Mouse (Mus musculus) gastrocnemius, adult 2 months (tissue): Measurements from ENCODE around the gene Habp4. TPM values are rescaled to one million over a fixed set of nuclear protein-coding genes. Genes with fewer than 3 reads are reported as not detected.

Experiments used
- DNase-seq: peaks from one replicate; pipeline ENCODE4 v3.0.0; 2022
- H3K27ac ChIP-seq: fragments of 200-600 bp; 2 replicates; pipeline ENCODE4 v1.8.1; 2022; ENCODE audit warnings: mild to moderate bottlenecking
- H3K4me3 ChIP-seq: fragments of 200-600 bp; 2 replicates; pipeline ENCODE4 v1.8.1; 2022; ENCODE audit warnings: mild to moderate bottlenecking, moderate library complexity
- CTCF ChIP-seq: fragments of 200-600 bp; IDR thresholded peaks from 2 replicates; pipeline ENCODE4 v1.8.1; 2022; ENCODE audit warnings: antibody characterized with exemption, mild to moderate bottlenecking, moderate library complexity
- intact Hi-C: fragments of 180-260 bp; cut with DNase I; formaldehyde crosslinking; loops from one replicate; pipeline ENCODE4 v1.15.1; 2025
- total RNA-seq, 2 experiments: library from RNA; stranded (reverse); gene quantifications; 2 replicates each; pipeline ENCODE4 v1.2.3; 2021

The Habp4 gene
- total RNA-seq, 2 experiments from 2014 or later = 22.2 to 24.8 TPM

DNA sequence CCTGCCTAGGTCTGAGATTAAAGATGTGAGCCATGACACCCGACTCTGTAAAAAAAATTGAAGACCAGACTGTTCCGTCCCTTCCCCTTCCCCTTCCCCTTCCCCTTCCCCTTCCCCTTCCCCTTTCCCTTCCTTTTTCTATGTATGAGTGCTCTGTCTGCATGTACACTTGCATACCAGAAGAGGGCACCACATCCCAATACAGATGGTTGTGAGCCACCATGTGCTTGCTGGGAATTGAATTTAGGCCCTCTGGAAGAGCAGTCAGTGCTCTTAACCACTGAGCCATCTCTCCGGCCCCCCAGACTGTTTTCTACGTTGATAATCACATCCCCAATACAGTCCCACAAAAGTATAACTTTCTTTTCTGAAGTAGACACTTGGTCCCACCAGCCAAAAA lies 18.7 kb downstream of the Habp4 start:
- TF ChIP-seq CTCF = 0 out of 2 replicates have a peak, but pooled peaks have one; percentile 9
- Histone ChIP-seq H3K4me3 (no peak overlapping the region), H3K27ac (no peak overlapping the region)
- intact Hi-C loops = loop anchor here (5.0 kb wide), 1 partner anchor 127 kb away; no protein-coding TSS in a partner anchor
- no peak for DNase-seq

DNA sequence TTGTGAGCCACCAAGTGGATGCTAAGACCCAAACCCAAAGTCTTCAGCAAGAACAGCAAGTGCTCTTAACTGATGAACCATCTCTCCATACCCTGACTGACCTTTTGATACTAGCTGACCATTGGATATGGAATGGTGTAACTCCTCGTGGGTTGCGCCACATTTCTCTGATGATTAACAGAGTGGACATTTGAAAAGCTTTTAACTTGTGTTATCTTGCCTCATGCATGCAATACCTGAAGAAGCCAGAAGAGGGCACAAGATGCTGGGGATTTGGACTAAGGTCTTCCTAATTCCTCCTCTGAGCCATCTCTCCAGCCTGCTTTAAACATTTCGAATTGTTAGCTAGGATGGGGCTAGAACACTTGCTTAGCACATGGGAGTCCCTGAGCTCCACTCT lies 19.3 kb downstream of the Habp4 start:
- no peak overlapping the region for H3K4me3 ChIP-seq
- peak; percentile 77 for TF ChIP-seq CTCF
- peak; percentile 49 for DNase-seq
- intact Hi-C loops = loop anchor here (5.0 kb wide), 1 partner anchor 126 kb away; no protein-coding TSS in a partner anchor
- H3K27ac ChIP-seq = no peak overlapping the region

DNA sequence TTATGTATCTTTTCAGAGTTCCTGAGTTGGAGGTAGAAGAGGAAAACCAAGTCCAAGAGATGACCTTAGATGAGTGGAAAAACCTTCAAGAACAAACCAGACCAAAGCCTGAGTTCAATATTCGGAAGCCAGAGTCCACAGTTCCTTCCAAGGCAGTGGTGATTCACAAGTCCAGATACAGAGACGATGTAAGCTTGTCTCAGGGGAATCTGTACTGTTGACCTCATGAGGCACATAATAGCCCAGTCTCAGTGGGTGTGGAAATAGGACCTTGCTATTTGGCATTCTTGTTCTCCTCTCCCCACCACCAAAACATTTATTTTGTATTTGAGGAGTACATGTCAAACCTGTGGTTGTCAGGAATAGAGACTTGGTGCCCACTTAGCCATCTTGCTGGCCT lies 20.5 kb downstream of the Habp4 start:
- TF ChIP-seq CTCF = no peak
- H3K27ac ChIP-seq = no peak overlapping the region
- intact Hi-C loops = loop anchor here (5.0 kb wide), 1 partner anchor 125 kb away; no protein-coding TSS in a partner anchor
- no peak overlapping the region for H3K4me3 ChIP-seq
- DNase-seq = no peak

DNA sequence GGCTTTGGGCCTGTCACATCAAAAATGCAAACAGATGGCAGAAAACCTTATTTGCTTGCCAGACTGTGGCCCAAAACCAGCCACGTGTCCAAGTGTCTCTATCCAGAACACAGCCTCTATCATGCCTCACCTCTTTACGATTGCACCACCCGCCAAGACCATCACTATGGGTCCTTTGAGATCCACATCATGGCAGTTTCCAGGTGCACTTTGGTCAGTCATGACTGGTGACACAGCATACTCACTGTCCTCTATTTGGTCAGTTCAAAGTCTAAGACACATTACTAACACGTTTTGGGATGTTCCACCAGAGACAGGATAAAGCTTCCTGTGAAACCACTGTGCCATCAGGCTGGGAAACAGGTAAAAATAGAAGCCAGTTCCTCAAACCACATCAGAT lies 22.0 kb downstream of the Habp4 start:
- Histone ChIP-seq H3K27ac (no peak overlapping the region), H3K4me3 (no peak overlapping the region)
- no peak for TF ChIP-seq CTCF
- intact Hi-C loops = loop anchor here (5.0 kb wide), 1 partner anchor 124 kb away; no protein-coding TSS in a partner anchor
- DNase-seq = no peak

DNA sequence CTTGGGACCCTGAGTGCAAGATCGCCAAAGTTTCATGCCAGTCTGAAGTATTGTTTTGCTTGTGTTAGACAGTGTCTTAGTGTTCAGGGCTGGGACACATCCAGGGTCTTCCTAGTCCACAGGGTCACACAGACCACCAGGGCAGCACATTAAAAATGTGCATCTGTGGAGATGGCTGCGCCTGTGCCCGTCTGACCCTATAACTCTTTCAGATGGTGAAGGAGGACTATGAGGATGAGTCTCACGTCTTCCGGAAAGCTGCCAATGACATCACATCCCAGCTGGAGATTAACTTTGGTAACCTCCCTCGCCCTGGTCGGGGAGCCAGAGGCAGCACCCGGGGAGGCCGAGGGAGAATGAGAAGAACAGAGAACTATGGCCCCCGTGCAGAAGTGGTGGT lies 22.7 kb downstream of the Habp4 start:
- Histone ChIP-seq H3K27ac (no peak overlapping the region), H3K4me3 (no peak overlapping the region)
- DNase-seq = peak; percentile 30
- intact Hi-C loops = loop anchor here (5.0 kb wide), 1 partner anchor 123 kb away; no protein-coding TSS in a partner anchor
- no peak for TF ChIP-seq CTCF

DNA sequence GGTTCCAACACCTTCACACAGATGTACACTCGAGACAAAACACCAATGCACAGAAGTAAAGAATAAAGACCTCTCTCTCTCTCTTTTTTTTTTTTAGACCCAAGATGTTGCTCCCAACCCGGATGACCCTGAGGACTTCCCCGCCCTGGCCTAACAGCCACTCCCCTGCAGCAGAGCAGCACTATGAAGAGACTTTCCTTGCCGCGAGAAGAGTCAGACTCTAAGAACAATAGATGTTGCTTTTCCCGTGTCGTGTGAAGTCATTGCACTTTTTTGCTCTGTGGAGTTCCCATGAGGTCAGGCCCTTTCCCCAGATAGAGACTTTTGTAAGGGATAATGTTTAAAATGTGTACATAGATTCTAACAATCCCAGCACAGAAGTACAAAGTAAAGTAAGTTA lies 23.6 kb downstream of the Habp4 start:
- TF ChIP-seq CTCF = no peak
- intact Hi-C loops = no loop called here

DNA sequence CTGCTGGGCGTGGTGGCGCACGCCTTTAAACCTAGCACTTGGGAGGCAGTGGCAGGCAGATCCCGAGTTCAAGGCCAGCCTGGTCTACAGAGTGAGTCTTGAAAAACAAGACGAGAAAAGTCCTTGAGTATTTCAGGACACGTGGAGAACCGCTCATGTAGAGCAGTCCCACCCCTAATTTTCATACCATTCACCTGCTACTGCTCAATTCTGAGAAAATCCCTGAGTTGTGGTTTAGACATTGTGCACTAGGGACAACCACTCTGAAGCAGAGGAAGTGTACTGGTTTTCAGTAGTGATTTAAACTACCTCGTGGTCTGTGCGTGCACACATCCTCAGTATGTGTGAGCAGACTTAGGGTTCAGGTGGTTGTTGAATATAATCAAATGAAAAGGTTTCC lies 24.0 kb downstream of the Habp4 start:
- no peak for DNase-seq
- intact Hi-C loops = no loop called here
- H3K27ac ChIP-seq = no peak overlapping the region
- no peak for TF ChIP-seq CTCF
- H3K4me3 ChIP-seq = no peak overlapping the region

More for the DNA sequence above, 23.6 kb downstream of the Habp4 start:
- DNase-seq = no peak
- Histone ChIP-seq H3K27ac (no peak overlapping the region), H3K4me3 (no peak overlapping the region)

DNA sequence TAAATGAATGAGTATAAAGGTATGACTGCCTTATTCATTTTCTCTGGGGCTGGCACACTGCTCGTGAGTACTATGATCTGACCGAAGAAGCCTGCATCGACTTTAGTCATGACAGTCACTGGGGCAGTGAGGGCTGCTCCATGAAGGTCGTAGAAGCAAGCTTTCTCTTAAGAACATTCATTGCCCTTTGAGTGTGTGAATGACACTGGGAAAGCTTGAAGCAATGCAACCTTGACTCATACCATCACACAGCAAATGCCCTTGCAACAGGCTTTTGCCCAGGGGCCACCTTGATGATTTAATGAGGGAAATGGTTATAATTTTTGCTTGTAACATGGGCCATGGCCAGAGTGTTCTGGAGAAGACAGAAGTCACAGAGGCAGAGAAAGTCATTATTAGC lies 24.9 kb downstream of the Habp4 start:
- Histone ChIP-seq H3K4me3 (no peak overlapping the region), H3K27ac (no peak overlapping the region)
- DNase-seq = no peak
- intact Hi-C loops = no loop called here
- no peak for TF ChIP-seq CTCF

DNA sequence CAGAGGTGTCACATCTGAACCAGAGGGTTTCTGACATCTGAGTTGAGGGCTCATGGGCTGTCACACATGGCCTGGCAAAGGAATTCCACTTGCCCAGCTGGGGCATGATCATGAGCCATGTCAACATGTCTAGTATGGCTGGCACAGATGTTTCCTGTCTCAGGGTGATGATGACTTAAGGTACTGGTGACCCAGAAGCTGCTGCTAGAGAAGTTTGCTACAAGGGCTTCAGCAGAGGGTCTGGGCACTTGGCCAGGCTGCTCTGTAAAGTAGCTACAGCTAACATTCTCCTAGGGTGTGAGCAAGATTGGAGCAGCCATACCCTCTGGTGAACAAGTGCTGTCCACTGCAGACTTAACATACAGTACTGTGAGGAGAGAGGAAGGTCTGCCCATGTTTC lies 25.4 kb downstream of the Habp4 start:
- no peak for DNase-seq
- intact Hi-C loops = no loop called here
- TF ChIP-seq CTCF = no peak
- no peak overlapping the region for H3K4me3 ChIP-seq
- no peak overlapping the region for H3K27ac ChIP-seq

DNA sequence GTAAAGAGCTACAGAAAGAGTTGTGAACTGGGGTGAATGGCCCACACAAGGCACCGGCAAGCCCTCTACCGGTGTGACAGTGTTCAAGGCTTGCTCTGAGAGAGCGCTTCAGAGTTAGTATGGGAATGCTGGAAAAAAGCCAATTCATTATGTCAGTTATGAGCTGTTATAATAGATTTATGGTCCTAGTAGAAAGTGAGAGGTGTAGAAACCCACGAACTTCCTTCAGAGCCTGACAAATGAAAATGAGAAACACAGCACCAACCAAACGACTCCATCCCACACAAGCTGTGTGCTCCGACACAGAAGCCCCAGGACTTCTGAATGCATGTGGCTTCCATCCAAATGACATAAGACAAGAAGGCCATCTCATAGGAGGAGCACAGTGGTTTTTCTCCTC lies 36.3 kb downstream of the Habp4 start:
- TF ChIP-seq CTCF = no peak
- Histone ChIP-seq H3K27ac (no peak overlapping the region), H3K4me3 (no peak overlapping the region)
- no peak for DNase-seq
- intact Hi-C loops = no loop called here

DNA sequence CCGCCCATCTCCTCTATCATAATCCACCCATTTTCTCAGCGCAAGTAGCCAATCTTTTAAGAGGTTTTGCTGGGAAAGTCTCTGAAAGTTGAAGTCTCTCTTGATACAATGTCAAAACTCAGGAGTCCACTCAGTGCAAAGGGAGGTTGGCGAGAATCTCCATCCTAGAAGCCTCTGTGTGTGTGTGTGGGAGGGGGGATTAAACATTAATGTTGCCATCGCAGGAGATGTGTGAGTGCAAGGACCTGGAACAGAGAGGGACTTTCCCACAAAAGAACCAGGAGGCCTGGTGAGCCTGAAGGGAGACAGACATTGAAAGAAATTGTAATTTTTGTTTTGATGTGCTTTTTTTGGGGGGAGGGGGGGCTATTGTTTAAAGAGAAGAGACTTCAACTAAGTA lies 36.7 kb downstream of the Habp4 start:
- intact Hi-C loops = no loop called here
- no peak overlapping the region for H3K27ac ChIP-seq
- no peak for DNase-seq
- no peak for TF ChIP-seq CTCF
- no peak overlapping the region for H3K4me3 ChIP-seq

DNA sequence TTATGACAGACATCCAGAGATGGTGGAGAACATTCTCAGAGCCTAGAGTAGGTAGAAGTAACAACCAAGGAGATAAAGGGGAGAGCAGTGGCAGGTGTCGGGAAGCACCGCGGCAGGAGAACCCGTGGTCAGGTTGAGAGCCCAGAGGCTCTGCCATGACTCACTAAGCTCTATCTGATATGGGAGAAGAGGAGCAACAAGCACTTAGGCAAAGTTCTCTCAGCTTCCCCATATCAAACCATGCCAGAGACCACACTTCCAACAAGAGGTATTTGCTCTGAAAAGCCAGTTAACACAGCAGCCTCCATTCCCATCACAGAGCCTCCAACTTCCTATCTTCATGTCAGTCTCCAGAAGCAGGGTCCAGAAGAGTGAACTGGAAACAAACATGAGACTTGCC lies 39.3 kb downstream of the Habp4 start:
- H3K4me3 ChIP-seq = no peak overlapping the region
- DNase-seq = no peak
- TF ChIP-seq CTCF = no peak
- intact Hi-C loops = no loop called here
- H3K27ac ChIP-seq = no peak overlapping the region

DNA sequence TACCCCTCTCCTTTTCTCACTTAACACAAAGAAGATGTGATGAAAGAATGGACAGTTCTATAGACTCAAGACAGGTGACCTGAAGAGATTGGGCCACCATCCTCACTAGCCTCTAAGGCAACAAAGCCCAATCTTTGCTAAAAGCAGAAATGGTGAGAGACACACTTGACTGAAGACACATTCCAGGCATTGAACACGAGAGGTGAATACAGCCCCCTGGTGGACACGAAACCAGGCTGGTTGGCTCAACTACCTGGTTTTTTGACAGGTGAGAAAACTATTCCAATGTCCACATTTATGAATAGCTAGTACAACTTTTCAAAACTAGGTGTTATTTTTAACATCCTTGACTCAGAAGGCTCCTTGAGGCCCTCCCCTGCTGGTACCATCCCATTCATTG lies 43.1 kb downstream of the Habp4 start:
- intact Hi-C loops = no loop called here
- no peak overlapping the region for H3K27ac ChIP-seq

DNA sequence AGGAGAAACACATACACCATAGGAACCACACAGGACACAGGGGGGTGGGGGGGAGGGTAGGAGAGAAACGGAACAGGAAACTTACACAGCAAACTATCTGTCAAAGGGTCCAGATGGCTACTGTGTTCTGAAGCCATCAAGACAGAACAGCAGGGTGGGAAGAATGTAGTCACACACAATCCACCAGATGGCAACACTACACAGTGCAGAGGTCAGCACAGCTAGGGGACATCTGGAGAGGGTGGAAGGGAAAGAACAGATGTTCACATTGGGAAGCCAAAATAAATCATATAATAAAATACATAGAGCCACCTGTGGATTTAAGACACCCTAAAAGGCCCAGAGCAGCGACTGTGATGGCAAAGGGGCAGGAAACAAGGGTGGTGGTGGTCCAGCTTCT lies 43.6 kb downstream of the Habp4 start:
- no peak for DNase-seq

More for the DNA sequence above, 43.1 kb downstream of the Habp4 start:
- TF ChIP-seq CTCF = peak; percentile 24; the same call in 1 of the 2 replicates
- DNase-seq = no peak
- no peak overlapping the region for H3K4me3 ChIP-seq

More for the DNA sequence above, 43.6 kb downstream of the Habp4 start:
- TF ChIP-seq CTCF = no peak
- no peak overlapping the region for H3K27ac ChIP-seq
- no peak overlapping the region for H3K4me3 ChIP-seq
- intact Hi-C loops = no loop called here
